Mouse (Mus musculus) lung, postnatal 0 days (tissue): Measurements from ENCODE around the gene Pibf1.

Experiments used
- CTCF ChIP-seq: IDR thresholded peaks from 2 replicates; pipeline ENCODE4 v1.5.1; 2016; ENCODE audit warnings: antibody characterized with exemption, mild to moderate bottlenecking
- EP300 ChIP-seq: IDR thresholded peaks from 2 replicates; pipeline ENCODE4 v1.6.1; 2016; ENCODE audit warnings: antibody characterized with exemption, mild to moderate bottlenecking, control low read depth

DNA sequence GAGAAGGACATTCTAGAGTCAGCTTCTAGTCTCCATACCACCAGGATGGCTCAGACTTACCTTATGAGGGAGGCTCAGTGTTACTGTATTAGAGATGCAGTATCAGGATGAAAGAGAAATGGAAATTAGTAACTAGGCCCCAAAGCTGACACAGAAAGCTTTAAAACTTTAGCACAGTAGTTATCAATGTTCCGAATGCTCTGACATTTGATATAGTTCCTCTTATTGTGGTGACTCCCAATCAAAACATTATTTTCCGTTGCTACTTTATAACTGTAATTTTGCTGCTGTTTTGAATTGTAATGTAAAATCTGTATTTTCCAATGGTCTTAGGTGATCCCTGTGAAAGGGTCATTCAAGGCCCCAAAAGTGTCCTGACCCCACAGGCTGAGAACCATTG, 7.4 kb downstream of the Pibf1 start:
- TF ChIP-seq CTCF (no peak), EP300 (no peak)
